Mouse (Mus musculus) retina, adult 2 months (tissue): ENCODE measurements around the gene Trp53i11.

Experiments used
- DNase-seq: peaks from one replicate; pipeline ENCODE4 v3.0.0-alpha.2; 2012; ENCODE audit warnings: low read depth, low spot score

The Trp53i11 gene

DNA sequence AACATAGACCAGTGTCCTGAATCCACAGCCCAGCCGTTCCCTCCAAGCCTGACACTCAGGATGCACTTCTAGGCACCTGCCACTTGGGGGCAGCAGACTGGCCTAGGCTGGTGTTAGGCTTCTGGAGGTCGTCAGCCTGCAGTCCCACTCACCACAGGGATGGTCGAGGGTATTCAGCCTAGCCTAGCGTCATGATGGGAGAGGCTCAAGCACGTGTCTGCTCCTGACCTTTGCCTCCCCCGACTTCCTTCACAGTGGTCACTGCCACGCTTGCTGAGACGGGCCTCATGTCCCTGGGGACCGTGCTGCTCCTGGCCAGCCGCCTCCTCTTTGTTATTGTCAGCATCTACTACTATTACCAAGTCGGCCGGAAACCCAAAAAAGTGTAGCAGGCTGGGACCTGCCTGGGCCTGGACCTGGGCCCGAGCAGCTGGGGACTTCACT lies 12.2 kb downstream of the Trp53i11 start:
- no peak for DNase-seq

- no peak for DNase-seq
Measured at GRCm38 (mm10) chr2:93200681-93201340, 13.5 kb downstream of the Trp53i11 start.

GRCm38 (mm10) chr2:93201997-93202396 lies 14.6 kb downstream of the Trp53i11 start:
- DNase-seq: no peak

DNA sequence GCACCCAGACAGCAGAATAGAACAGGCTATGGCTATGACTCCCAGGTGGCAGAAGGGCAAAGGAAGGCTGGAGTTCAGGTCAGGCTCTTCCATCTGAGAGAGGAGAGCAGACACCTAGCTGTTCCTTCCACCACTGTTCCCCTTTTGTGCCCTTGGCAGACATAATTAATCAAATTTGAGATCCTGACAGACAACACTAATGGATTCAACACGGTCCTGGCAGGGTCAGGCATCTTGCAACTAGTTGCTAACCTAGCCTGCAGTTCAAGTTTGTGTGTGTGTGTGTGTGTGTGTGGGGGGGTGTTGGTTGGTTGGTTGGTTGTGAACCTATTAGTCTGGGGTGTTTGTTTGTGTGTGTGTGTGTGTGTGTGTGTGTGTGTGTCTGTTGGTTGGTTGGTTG lies 15.4 kb downstream of the Trp53i11 start:
- no peak for DNase-seq

GRCm38 (mm10) chr2:93203682-93204081 lies 16.3 kb downstream of the Trp53i11 start:
- DNase-seq: no peak

GRCm38 (mm10) chr2:93204571-93204970 lies 17.2 kb downstream of the Trp53i11 start:
- DNase-seq: no peak

DNA sequence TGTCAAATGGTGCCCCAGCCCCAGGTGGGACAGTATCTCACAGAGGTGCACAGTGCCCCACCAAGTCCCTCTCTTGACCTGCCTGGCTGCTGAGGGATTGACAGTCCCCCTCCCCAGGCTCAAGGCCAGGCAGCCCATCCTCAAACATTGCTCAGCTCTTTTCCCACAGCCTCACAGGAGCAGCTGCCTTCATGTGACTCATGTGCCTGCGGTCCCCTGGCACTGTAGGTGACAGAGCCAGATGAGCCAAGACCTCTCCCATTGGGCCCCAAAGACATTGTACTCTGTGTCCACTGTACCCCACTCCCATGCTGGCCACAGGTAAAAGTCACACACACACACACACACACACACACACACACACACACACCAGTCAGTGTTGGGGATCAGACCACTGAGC lies 18.8 kb downstream of the Trp53i11 start:
- no peak for DNase-seq

DNA sequence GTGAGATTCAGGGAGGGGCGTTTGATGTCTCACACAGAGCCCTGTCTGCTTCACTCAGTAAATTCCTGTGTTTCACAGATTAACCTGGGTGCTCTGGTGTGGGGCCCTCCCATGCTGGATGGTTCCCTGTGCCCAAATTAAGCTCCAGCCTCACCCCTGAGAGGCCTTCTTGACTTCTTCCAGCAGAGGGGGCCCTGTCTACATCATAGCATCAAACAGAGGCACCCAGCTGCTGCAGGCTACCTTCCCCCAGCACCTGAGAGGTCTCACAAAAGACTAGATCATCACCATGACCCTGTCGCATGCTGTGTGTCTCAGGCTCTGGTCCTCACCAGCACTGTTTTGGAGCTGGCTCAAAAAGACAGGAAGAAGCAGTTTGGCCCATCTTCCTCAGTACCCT lies 25.0 kb downstream of the Trp53i11 start:
- DNase-seq: no peak

- DNase-seq: no peak
Measured at GRCm38 (mm10) chr2:93212865-93213264, 25.5 kb downstream of the Trp53i11 start.

GRCm38 (mm10) chr2:93214192-93214591 lies 26.8 kb downstream of the Trp53i11 start:
- no peak for DNase-seq

DNA sequence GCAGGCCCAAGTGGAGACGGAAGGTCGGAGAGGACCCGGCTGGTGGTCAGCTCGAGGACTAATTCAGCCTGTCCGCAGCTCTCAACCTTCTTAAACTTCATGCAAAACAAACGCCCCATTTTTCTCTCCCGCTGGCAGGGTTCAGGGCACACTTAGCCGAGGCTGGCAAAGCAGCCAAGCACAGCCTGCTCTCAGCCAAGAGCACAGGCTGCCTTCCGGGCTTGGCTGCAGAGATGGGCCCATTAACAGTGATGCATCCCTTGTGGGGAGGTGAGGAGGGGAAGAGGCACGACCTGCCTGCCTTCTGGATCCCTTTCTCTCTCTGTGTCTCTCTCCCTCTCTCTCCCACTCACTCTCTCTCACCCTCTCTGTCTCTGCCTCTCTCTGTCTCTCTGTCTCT lies 28.4 kb downstream of the Trp53i11 start:
- DNase-seq: no peak

- DNase-seq: peak; percentile 38
Measured at GRCm38 (mm10) chr2:93217015-93217414, 29.7 kb downstream of the Trp53i11 start.

DNA sequence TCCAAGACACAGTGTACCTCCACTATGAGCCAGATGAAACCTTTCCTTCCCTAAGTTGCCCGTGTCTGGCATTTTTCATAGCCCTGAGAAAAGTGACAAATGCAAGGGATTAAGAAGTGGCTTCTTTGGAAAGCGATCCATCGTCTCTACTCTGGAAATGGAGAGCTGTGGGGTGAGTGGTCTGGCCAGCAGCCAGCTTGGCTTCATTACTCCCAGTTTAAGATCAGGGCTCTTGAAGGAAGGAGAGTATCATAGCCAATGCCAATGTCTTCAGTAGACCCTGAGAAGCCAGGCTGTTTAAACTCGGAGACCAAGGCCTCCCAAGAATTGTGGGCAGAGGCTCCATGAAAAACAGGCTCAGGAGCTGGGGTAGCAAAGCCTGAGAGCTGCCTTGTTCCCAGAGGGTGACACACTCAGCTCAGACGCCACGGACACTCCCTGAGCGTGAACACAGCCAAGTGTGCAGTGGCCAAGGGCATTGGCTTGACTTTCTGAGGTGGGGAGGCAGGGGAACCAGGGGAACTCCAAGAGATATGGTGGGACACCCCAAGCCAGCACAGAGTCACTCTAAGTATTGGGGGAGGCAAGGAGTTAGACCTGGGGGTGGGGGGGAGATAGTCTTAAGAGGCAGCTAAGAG lies 31.1 kb downstream of the Trp53i11 start:
- no peak for DNase-seq

GRCm38 (mm10) chr2:93219576-93219975 lies 32.2 kb downstream of the Trp53i11 start:
- DNase-seq: no peak

DNA sequence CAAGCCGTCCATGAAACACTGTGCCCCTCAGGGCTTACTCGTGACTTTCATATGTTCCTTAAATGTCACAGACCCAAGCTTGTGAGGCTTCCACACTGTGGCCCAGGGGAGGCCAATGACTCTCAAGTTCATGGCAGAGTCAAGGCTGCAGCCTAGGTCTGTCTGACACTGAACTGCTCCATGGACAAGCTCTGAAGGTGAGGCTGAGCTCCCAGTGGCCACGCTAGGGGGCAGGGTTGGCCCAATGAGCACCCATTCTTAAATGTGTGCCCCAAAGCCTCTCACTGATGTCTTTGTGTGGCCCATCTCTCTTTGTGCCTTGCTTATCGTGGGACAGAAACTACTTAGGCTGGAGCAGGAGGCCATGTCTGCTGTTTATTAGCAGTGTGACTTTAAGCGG lies 33.1 kb downstream of the Trp53i11 start:
- DNase-seq: no peak

- no peak for DNase-seq
Measured at GRCm38 (mm10) chr2:93223463-93223862, 36.1 kb downstream of the Trp53i11 start.

GRCm38 (mm10) chr2:93226606-93227595 lies 39.6 kb downstream of the Trp53i11 start:
- DNase-seq: peak; percentile 28

DNA sequence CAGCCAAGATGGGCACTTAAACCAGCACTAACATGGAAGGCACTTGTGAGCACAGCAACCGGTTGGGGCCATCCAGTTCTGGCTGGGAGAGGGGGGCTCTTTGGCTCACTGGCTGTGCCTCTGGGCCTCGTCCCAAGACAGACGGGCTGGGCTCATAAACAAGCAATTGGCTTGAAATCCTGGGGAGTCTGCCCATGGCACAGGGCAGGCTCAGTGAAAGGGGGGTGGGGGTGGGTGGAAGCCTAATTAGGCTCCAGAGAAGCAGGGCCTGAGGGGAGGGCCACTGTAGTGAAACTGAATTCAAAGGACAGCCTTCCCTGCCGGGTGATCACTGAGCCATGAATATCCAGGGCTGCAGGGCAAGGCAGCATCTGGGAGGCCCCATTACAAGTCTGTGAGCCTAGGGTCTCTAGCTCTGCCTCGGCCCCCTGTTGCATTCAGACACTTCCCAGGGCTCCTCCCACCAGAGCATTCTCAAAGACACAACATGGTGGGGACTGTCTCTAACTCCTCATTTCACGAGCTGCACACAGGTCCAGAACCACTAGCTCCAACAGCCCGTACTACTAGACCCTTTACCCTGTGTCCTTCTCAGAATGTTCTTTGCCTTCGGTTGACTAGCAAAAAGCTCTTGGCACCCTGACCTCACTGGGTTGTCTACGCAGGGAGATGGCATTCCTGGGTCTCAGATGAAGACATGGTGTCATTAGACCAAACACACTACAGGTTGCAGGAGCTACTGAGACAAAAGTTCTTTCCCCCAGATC lies 40.5 kb downstream of the Trp53i11 start:
- DNase-seq: no peak

GRCm38 (mm10) chr2:93228480-93228824 lies 41.1 kb downstream of the Trp53i11 start:
- DNase-seq: no peak

- no peak for DNase-seq
Measured at GRCm38 (mm10) chr2:93232141-93232540, 44.8 kb downstream of the Trp53i11 start.

- no peak for DNase-seq
Measured at GRCm38 (mm10) chr2:93237055-93237454, 49.7 kb downstream of the Trp53i11 start.

- no peak for DNase-seq
Measured at GRCm38 (mm10) chr2:93238864-93239263, 51.5 kb downstream of the Trp53i11 start.
